Mouse (Mus musculus) CH12.LX (cell line): Measurements from ENCODE around the gene Npm3.

Experiments used
- BHLHE40 ChIP-seq: IDR thresholded peaks from 2 replicates; pipeline ENCODE4 v1.6.1; 2011; ENCODE audit warnings: mild to moderate bottlenecking, low read depth, low read length, improper control_type of control experiment
- CHD1 ChIP-seq: IDR thresholded peaks from 2 replicates; pipeline ENCODE4 v1.6.1; 2012; ENCODE audit warnings: low read depth, low read length, improper control_type of control experiment, inconsistent platforms
- CTCF ChIP-seq, 2 experiments: IDR thresholded peaks in 1 of 2; conservative IDR thresholded peaks in 1 of 2; 2 replicates each; pipeline ENCODE4 v1.5.1; 2011 to 2012; ENCODE audit warnings: low read depth in 2 of 2, low read length in 2 of 2, improper control_type of control experiment in 1 of 2, inconsistent platforms in 1 of 2, mild to moderate bottlenecking in 1 of 2, moderate library complexity in 1 of 2
- EP300 ChIP-seq: IDR thresholded peaks from 2 replicates; pipeline ENCODE4 v1.6.1; 2011; ENCODE audit warnings: low read length, improper control_type of control experiment
- ETS1 ChIP-seq: conservative IDR thresholded peaks from 2 replicates; pipeline ENCODE4 v1.6.1; 2012; ENCODE audit warnings: low read depth, mild to moderate bottlenecking, inconsistent platforms, low read length, improper control_type of control experiment, moderate library complexity
- IRF4 ChIP-seq: IDR thresholded peaks from 2 replicates; pipeline ENCODE4 v1.6.1; 2014; ENCODE audit warnings: low read depth, mild to moderate bottlenecking, inconsistent platforms, low read length, improper control_type of control experiment
- MAX ChIP-seq: IDR thresholded peaks from 2 replicates; pipeline ENCODE4 v1.6.1; 2011; ENCODE audit warnings: low read length, improper control_type of control experiment
- MYC ChIP-seq: IDR thresholded peaks from 2 replicates; pipeline ENCODE4 v1.6.1; 2011; ENCODE audit warnings: low read depth, mild to moderate bottlenecking, improper control_type of control experiment, low read length
- POLR2A ChIP-seq: IDR thresholded peaks from 2 replicates; pipeline ENCODE4 v1.6.1; 2011; ENCODE audit warnings: low read depth, mild to moderate bottlenecking, improper control_type of control experiment, low read length
- POLR2AphosphoS2 ChIP-seq: IDR thresholded peaks from 2 replicates; pipeline ENCODE4 v1.6.1; 2011; ENCODE audit warnings: low read depth, low read length, improper control_type of control experiment
- RCOR1 ChIP-seq: conservative IDR thresholded peaks from 2 replicates; pipeline ENCODE4 v1.6.1; 2012; ENCODE audit warnings: low read depth, mild to moderate bottlenecking, inconsistent platforms, low read length, improper control_type of control experiment
- USF2 ChIP-seq: conservative IDR thresholded peaks from 2 replicates; pipeline ENCODE4 v1.6.1; 2011; ENCODE audit warnings: low read depth, low read length, improper control_type of control experiment
- ZMIZ1 ChIP-seq: IDR thresholded peaks from 2 replicates; pipeline ENCODE4 v1.6.1; 2012; ENCODE audit warnings: low read depth, mild to moderate bottlenecking, inconsistent platforms, low read length, improper control_type of control experiment

GRCm38 (mm10) chr19:45795406-45795944 lies 46.1 kb upstream of the Npm3 start:
- TF ChIP-seq CTCF (conservative IDR thresholded peaks at IDR 0.05 in 1 of 2, IDR thresholded peaks at IDR 0.05 in 1 of 2; ENCODE audit: low read depth in 2 of 2, low read length in 2 of 2), result no peak
- no peak for TF ChIP-seq BHLHE40
- TF ChIP-seq RCOR1, result no peak
- TF ChIP-seq POLR2AphosphoS2, result no peak
- no peak for TF ChIP-seq MYC
- TF ChIP-seq EP300, result no peak
- no peak for TF ChIP-seq ETS1
- TF ChIP-seq ZMIZ1, result no peak
- no peak for TF ChIP-seq CHD1
- TF ChIP-seq IRF4, result no peak
- TF ChIP-seq MAX, result no peak
- no peak for TF ChIP-seq USF2
- no peak for TF ChIP-seq POLR2A
